Mouse (Mus musculus) liver, embryonic 16.5 days (tissue): ENCODE results near the gene Gstm6. TPM values are rescaled to one million over a fixed set of nuclear protein-coding genes. Genes with fewer than 3 reads are reported as not detected.
"Not testable (repeated sequence)": the region's sequence is repeated elsewhere in the genome, so short reads cannot be mapped to it uniquely, and the experiment has no call there.

ENCODE experiments used
- ATAC-seq: fragments of 200-750 bp; cut with Nextera tagmentation; 2 replicates; pipeline ENCODE4 v1.8.0; 2017; ENCODE audit warnings: low read depth, mild to moderate bottlenecking, moderate number of reproducible peaks, moderate library complexity
- H3K27ac ChIP-seq: fragments of 300-500 bp; sonication (generic); 2 replicates; pipeline ENCODE4 v1.5.1; 2014; ENCODE audit warnings: mild to moderate bottlenecking, low read length
- H3K27me3 ChIP-seq: fragments of 300-500 bp; sonication (generic); 2 replicates; pipeline ENCODE4 v1.6.1; 2014; ENCODE audit warnings: low read depth, low read length, mixed read lengths; ENCODE audit not compliant: control insufficient read depth, insufficient read depth
- H3K36me3 ChIP-seq: fragments of 300-500 bp; sonication (generic); 2 replicates; pipeline ENCODE4 v1.6.1; 2014; ENCODE audit warnings: mild to moderate bottlenecking; ENCODE audit not compliant: control insufficient read depth, insufficient read depth
- H3K4me1 ChIP-seq: fragments of 300-500 bp; sonication (generic); 2 replicates; pipeline ENCODE4 v1.6.1; 2014; ENCODE audit warnings: low read depth, low read length, mixed read lengths; ENCODE audit not compliant: control insufficient read depth
- H3K4me2 ChIP-seq: fragments of 300-500 bp; sonication (generic); 2 replicates; pipeline ENCODE4 v1.6.1; 2014; ENCODE audit warnings: low read depth, low read length, mixed read lengths
- H3K4me3 ChIP-seq: fragments of 300-500 bp; sonication (generic); 2 replicates; pipeline ENCODE4 v1.5.1; 2014; ENCODE audit warnings: low read depth, mild to moderate bottlenecking, low read length
- H3K9ac ChIP-seq: fragments of 300-500 bp; sonication (generic); 2 replicates; pipeline ENCODE4 v1.6.1; 2014; ENCODE audit warnings: low read depth, low read length
- H3K9me3 ChIP-seq: fragments of 300-500 bp; sonication (generic); replicated peaks from 2 replicates; pipeline ENCODE4 v1.6.1; 2016; ENCODE audit warnings: low read length; ENCODE audit not compliant: control insufficient read depth
- WGBS: fragments of 180-500 bp; shearing (Covaris S2); extraction: QIAGEN DNeasy Blood & Tissue Kit; methylation state at CpG from one replicate; pipeline ENCODE4 v1.1.7; 2014; ENCODE audit not compliant: insufficient replicate concordance; 5-methylcytosine and 5-hydroxymethylcytosine counted together
- polyA plus RNA-seq: library from polyadenylated mRNA; unstranded; fragments of >200 nt; fragmentation: Nextera tagmentation; extraction: Ambion mirVana; gene quantifications from 2 replicates; pipeline ENCODE4 v1.2.1, GENCODE M21; 2015

Gene Gstm6
- polyA plus RNA-seq, 1 experiment from 2014 or later = 21.3 TPM

DNA sequence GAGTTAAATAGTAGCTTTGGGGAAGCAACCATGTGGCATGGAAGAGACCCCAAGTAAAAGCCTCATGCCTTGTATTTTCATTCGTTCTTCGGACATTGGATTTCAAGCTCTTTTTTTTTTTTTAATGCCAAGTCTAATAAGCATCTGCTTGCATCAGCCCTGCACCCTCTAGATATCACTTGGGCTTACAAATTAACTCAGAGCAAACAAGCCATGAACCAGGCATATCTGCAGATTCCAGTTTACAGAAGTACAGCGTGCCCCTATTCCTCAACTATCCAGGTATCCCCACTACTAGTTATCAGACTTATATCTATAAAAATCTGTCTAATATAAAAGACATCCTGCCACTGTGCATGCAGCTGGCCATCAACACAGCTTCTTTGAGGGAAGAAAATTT, 28.5 kb upstream of the Gstm6 start:
- ATAC-seq = peak; percentile 60; the same call in 1 of the 2 replicates
- Histone ChIP-seq H3K9ac (no peak overlapping the region), H3K4me2 (no peak overlapping the region), H3K27me3 (no peaks in the 10 kb centered on the region), H3K4me1 (peaks cover 4% of the 10 kb centered on the region; the same call in 1 of the 2 replicates), H3K9me3 (no peaks in the 10 kb centered on the region), H3K27ac (no peak overlapping the region), H3K4me3 (no peak overlapping the region), H3K36me3 (no peaks in the 10 kb centered on the region)
- 62% methylated on average over 3 of the region's 3 CpGs for WGBS

DNA sequence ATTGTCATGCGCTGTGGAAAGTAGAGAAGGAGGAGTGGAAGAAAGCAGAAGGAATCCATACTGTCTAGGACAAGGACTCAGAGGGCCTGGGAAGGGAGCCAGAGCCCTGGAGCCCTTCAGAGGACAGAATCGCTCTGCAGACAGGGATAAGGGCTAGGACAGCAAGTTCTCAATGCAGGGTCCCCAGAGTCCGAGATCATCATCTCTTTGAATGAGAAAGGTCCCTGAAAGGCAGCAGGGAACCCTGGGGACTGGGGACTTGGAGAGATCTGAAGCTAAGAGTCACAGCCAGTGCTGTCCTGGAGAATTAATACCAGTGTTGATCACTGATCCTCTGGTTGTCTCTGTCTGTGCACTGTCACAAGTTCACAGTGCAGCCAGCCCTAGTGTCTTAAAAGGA, 27.6 kb upstream of the Gstm6 start:
- H3K36me3 ChIP-seq, H3K27ac ChIP-seq, H3K4me1 ChIP-seq, H3K4me2 ChIP-seq, H3K9ac ChIP-seq, H3K27me3 ChIP-seq, H3K9me3 ChIP-seq, H3K4me3 ChIP-seq, ATAC-seq: not testable (repeated sequence)
- WGBS = 37% methylated on average over 3 of the region's 3 CpGs

DNA sequence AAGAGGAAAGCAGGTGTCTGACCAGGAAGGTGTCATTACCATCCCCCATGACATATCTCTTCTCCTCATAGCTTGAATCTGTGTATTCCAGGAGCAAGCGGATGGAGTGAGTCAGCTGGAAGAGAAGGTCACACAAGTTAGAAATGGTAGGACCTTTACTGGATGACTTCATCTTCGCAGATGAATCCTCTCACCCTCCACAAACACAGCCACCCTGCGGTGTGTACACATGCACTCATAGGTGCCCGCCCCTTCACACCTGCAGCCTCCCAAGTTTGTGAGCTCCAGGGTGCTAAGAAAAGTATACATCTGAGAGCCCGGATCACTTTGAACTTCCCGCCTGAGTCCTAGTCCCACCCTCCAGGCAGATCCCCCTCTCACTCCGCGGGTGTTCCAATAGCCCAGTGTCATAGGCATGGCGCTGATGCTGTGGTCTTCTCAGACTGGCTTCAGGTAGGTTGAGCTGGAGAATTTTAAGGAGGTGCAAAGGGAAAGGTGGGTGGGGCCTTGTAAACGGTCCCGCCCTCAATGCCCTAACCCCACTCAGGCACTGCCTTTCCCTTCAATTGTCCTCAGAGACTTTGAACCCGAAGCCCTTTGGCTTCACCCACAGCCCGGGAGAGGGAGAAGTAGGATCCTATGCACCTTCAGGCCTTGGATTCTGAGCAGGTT, 25.3 kb upstream of the Gstm6 start, which contains the start of gene Gstm3:
Gene Gstm3, minus strand, starts transcription at position 560 of the 672 bp plus-strand sequence.
- ATAC-seq = peak; percentile 67
- no peaks in the 10 kb centered on the region for H3K36me3 ChIP-seq
- WGBS = 45% methylated on average over 13 of the region's 13 CpGs
- no peaks in the 10 kb centered on the region for H3K27me3 ChIP-seq
- H3K9me3 ChIP-seq = no peaks in the 10 kb centered on the region
- H3K9ac ChIP-seq = no peak within 1 kb of the TSS
- peak within 1 kb of the TSS; percentile 22 for H3K4me2 ChIP-seq
- no peak within 1 kb of the TSS for H3K27ac ChIP-seq
- H3K4me3 ChIP-seq = no peak within 1 kb of the TSS
- H3K4me1 ChIP-seq = peaks cover 15% of the 10 kb centered on the region

DNA sequence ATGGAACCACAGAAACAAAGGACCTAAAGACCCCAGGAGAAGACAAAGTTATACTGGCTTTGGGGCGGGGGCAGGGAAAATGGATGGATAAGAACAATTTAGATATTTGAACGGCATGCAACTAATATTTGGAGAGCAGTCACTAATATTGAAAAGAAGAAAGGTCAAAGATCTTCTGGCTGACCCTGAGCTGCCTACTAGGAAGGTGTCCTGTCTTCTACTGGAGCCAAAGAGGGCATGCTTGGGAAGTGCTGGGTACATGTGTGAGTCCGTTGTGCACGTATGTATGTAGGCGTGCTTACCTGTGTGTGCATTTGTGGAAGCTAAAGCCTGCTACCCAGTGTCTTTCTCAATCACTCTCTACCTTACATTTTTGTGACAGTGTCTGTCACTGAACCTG, 23.1 kb upstream of the Gstm6 start:
- WGBS = 76% methylated on average over 5 of the region's 5 CpGs
- Histone ChIP-seq H3K36me3 (no peaks in the 10 kb centered on the region), H3K9me3 (no peaks in the 10 kb centered on the region), H3K27ac (no peak overlapping the region), H3K4me3 (no peak overlapping the region), H3K4me2 (no peak overlapping the region), H3K4me1 (peaks cover 11% of the 10 kb centered on the region), H3K27me3 (no peaks in the 10 kb centered on the region), H3K9ac (no peak overlapping the region)
- no peak for ATAC-seq

DNA sequence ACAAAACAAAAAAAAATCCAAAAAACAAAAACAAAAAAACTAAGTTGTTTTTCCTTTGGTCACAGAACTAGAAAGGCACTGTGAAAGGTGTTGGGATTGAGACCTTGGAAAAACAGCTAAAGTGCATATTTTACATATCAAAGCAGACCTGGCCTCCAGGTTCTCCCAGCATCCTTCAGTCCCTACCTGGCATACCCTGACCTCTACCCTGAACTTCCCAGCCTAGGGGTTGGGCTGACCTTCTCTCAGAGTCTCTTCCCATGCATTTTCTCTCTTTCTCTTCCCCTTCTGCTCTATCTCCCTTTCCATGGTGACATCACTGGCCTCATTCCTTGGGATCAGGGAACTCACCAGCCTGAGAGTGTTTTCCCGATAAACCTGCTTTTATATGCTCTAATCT, 22.0 kb upstream of the Gstm6 start:
- no peak overlapping the region for H3K27ac ChIP-seq
- no peaks in the 10 kb centered on the region for H3K9me3 ChIP-seq
- H3K4me3 ChIP-seq = no peak overlapping the region
- 56% methylated on average over 1 of the region's 1 CpGs for WGBS
- H3K27me3 ChIP-seq = no peaks in the 10 kb centered on the region
- peaks cover 11% of the 10 kb centered on the region for H3K4me1 ChIP-seq
- no peak overlapping the region for H3K9ac ChIP-seq
- no peak for ATAC-seq
- no peaks in the 10 kb centered on the region for H3K36me3 ChIP-seq
- no peak overlapping the region for H3K4me2 ChIP-seq

DNA sequence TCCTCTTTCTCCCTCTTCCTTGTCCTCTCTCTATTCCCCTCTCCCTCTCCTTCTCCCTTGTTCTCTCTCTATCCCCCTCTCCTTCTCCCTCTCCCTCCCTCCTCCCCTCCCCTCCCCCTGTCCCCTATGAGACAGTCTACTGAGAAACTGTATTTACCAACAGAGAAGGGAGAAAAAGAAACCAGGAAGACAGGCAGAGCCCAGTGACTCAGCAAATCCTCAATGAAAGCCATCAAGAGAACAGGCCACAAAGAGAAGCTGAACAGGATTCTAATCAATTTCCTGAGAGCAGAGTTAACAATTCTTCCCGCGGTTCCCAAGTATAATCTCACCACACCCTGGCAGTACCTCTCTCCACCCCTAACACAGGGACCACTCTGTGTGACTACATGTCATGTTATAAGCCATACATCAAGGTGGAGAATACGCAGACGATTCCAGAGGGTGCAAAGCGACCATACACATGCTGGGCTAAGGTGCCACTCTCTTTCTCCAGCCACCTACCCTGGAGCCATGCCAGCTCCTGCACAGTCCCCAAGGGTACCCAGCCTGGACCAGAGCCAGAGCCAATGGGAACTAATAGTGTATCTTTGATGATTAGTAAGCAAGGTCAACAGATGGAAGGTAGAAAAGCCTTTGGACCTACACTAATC, 21.2 kb upstream of the Gstm6 start:
- WGBS = 27% methylated on average over 5 of the region's 5 CpGs
- H3K4me1 ChIP-seq = peaks cover 11% of the 10 kb centered on the region
- H3K27ac ChIP-seq = no peak overlapping the region
- no peak overlapping the region for H3K4me3 ChIP-seq
- no peak overlapping the region for H3K9ac ChIP-seq
- ATAC-seq = no peak
- H3K27me3 ChIP-seq = no peaks in the 10 kb centered on the region
- no peaks in the 10 kb centered on the region for H3K36me3 ChIP-seq
- H3K4me2 ChIP-seq = peak overlapping the region; percentile 5; the same call in 1 of the 2 replicates
- no peaks in the 10 kb centered on the region for H3K9me3 ChIP-seq

DNA sequence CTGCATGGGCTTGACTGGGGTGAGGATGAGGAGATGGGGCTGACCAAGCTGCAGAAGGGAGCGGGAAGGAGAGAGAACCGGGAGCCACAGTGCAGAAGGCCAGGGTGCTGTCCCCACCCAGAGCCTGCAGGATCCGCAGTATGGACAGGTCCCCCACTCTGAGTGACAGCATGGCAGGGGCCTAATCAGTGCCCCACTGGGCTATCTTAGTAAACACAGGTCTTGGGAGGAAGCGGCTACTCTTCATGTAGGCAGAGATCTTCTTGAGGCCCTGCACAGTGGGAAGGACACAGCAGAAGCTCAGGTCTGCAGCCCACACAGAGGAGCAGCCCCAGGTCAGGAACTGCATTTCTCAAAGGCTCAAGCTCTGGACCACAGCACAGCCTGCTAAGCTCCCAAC, 20.5 kb upstream of the Gstm6 start:
- no peaks in the 10 kb centered on the region for H3K36me3 ChIP-seq
- no peaks in the 10 kb centered on the region for H3K27me3 ChIP-seq
- no peak for ATAC-seq
- no peaks in the 10 kb centered on the region for H3K9me3 ChIP-seq
- peaks cover 11% of the 10 kb centered on the region for H3K4me1 ChIP-seq
- no peak overlapping the region for H3K9ac ChIP-seq
- H3K27ac ChIP-seq = no peak overlapping the region
- H3K4me2 ChIP-seq = no peak overlapping the region
- no peak overlapping the region for H3K4me3 ChIP-seq
- 38% methylated on average over 4 of the region's 4 CpGs for WGBS

DNA sequence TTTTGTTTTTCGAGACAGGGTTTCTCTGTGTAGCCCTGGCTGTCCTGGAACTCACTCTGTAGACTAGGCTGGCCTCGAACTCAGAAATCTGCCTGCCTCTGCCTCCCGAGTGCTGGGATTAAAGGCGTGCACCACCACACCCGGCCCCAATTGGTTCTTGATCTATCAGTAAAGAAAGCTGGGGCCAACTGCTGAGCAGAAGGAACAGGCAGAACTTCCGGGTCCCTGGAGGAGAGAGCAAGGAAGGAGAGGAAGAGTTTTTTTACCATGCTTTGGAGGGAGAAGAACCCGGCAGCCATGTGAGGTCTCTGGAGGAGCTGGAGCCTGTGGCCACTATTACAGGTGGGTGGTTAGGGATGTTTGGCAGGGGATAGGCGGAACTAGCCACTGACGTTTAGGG, 11.7 kb upstream of the Gstm6 start:
- not testable (repeated sequence) for H3K36me3 ChIP-seq, H3K4me3 ChIP-seq, H3K9ac ChIP-seq, H3K27me3 ChIP-seq, H3K9me3 ChIP-seq, H3K4me1 ChIP-seq, H3K4me2 ChIP-seq, H3K27ac ChIP-seq, ATAC-seq
- 66% methylated on average over 9 of the region's 9 CpGs for WGBS

DNA sequence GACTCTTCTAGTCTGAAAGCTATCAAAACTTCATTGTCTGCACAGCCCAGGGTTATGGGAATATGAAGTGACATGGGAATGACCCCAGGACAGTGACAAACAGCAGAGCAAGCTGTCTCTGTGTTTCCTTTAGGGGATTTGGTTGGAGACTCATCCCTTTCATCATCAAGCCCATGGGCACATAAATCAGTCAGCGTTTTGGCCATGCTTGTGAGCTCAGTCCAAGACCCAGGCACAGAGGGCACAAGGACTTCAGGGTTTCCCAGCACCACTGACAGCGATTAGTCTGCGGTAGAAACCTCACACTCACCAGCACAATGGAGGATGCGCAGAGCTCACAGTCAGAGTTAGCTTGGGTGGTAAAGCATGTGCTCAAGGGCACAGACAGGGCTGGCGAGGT, 10.4 kb upstream of the Gstm6 start:
- ATAC-seq = no peak
- Histone ChIP-seq H3K27ac (no peak overlapping the region), H3K27me3 (no peaks in the 10 kb centered on the region)

More for the DNA sequence above, 10.4 kb upstream of the Gstm6 start:
- 67% methylated on average over 5 of the region's 5 CpGs for WGBS
- Histone ChIP-seq H3K4me1 (no peaks in the 10 kb centered on the region; the same call in 1 of the 2 replicates), H3K9ac (no peak overlapping the region), H3K4me2 (no peak overlapping the region), H3K9me3 (no peaks in the 10 kb centered on the region), H3K4me3 (no peak overlapping the region), H3K36me3 (no peaks in the 10 kb centered on the region)
